Mouse (Mus musculus): ENCODE results near the gene Wdfy4.

DNA sequence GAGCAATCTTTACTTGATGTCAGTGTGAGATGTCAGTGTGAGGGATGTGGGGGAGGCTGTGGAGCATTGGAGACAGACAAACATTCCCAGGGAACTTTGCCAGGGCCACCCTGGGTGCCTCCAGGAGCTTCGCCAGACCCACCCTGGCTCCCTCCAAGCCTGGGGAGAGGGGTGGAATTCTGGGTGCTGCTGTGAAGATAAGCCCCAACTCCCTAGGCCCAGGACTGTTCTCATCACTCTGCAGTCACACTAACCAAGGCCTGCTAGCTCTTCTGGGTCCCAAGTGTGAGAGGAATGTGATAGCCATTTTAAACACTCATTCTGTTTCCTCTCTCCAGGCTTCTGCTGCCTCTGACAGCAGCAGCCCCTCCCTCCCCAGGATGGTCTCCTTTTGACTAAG is 177.7 kb downstream of the Wdfy4 start:
- TF ChIP-seq CTCF (IDR thresholded peaks at IDR 0.05; ENCODE audit: borderline replicate concordance, control insufficient read depth, extremely low read depth, insufficient read depth, low read length, poor library complexity) (no peak), POLR2A (IDR thresholded peaks at IDR 0.05; ENCODE audit: control insufficient read depth, extremely low read depth, insufficient read depth, low read length, poor library complexity) (no peak)

Data from thymus, adult 2 months (tissue).